Mouse (Mus musculus): ENCODE measurements around the gene Nucb1. TPM values are rescaled to one million over a fixed set of nuclear protein-coding genes. Genes with fewer than 3 reads are reported as not detected.

Gene Nucb1
- 226 TPM for polyA plus RNA-seq (2017; shearing (Covaris generic))

GRCm38 (mm10) chr7:45509912-45510787 is at the start of gene Nucb1:
Gene Nucb1 (minus strand): TSS chr7:45510406.

DNA sequence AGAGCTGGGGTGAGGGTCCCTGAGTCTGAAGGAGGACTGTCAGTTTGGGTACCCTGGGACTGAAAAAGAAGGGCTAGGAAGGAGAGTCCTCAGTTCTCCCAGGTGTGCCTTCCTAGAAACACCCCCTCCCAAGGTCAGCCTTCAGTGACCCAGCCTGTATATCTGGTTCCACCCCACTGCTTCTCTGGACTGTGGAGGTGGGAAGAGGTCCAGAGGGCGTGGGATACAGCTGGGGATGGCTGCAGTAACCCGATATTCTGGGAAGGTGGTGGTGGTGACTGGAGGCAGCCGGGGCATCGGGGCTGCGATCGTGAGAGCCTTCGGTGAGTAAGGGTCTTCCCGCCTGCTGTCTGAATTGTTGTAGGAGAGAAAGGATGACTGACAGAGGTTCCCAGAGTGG is 44.5 kb upstream of the Nucb1 start, which contains the start of gene Hsd17b14:
Gene Hsd17b14, plus strand, starts transcription at position 150 of the 400 bp plus-strand sequence.

DNA sequence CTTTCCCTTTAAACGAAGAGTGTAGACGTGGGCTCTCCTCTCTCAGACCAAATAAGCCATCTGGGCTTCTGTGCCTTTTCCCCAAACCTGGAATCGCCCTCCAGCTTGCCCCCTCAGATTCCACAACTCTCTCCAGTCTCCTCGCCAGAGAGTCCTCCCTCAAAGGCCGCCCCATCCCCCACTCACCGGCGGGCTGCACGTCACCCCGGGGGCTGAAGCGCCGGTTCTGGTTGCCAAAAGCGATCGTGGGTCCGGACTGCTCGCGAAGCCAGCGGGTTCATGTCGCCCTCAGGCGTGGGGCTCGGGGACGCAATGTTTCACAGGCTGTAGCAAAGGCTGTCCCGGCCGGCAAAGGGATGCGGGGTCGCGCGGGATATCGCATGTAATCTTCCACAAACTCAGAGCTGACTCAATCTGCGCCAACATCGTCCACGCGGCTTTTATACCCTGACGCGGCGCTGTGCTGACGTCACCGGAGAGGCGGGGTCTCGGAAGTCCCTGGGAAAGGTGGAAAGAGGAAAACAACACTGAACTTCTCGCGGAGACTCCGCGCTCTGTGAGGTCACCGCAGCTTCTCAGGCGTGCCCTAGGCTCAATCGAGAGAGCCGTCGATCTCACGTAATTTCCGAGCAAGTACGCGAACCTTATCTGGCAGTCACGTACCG is 15.7 kb upstream of the Nucb1 start, which contains the start of the genes Ppp1r15a and Plekha4:
Gene Ppp1r15a, minus strand, starts transcription at position 460 of the 665 bp plus-strand sequence.
Gene Plekha4, plus strand, starts transcription at position 522 of the 665 bp plus-strand sequence.

DNA sequence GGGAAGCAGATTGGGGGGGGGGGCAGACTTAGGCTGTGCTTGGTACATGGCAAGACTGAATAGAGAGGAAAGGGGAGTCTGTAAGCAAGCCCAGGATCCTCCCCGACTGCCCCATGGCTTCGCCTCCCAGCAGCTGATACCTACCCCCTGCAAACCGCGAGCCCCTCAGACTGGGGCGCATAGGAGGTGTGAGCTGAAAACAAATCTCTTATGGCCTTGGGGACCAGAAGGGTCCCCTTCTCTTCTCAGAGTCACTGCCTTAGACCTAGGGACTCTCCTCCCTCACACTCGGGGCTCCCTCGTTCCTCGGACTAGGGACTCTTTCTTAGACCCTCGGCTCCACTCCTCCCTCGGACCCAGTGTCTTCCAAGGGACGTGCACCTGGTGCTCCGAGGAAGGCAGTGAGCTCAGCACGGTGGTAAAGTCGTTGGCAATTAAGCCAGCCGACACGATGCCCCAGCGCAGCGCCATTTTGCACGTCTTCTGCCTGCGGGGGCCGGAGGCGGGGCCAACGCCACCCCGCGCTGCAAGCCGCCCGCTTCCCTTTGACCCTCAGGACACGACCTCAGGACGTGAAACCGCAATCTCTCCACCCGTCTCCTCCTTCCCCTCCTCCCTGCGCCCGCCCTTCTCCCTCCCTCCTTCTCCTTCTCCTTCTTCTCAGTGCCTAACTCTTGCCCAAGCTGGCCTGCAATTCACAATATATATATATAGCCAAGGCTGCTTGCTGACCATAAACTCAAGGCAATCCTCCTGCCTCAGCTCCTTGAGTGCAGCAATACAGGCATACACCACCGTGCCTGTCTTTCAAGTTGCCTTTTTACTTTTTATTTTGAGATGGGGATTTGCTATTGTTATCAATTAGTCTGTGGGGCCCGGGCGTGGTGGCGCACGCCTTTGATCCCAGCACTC is 21.7 kb downstream of the Nucb1 start, which contains the start of gene Dhdh:
Gene Dhdh, minus strand, starts transcription at position 513 of the 912 bp plus-strand sequence.

GRCm38 (mm10) chr7:45486761-45487415 is 23.3 kb downstream of the Nucb1 start, which contains the start of gene Gm45808:
Gene Gm45808 (minus strand): TSS chr7:45486811.

DNA sequence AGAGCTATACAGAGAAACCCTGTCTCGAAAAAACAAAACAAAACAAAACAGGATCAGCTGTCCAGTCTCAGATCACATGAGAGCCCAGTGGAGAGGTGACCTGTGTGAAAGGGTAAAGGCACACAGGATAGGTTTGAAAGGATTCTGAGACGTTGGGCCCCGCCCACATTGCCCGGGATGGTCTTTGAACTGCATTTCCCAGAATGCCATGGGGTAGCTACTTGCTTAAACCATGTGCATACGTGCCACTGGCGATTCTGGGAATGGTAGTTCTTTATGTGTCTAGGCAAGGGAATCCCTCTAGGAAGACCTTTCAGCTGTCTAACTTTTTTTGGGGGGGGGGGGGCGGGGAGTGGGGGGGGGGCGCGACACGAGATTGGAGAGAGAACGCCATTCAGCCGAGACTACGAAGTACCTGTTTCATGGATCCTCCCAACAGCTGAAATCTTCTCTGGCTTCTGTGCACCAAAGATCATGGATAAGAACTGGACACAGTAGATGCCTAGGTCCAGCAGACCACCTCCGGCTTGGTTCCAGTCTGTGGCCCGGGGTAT is 28.8 kb downstream of the Nucb1 start, which contains the start of gene Tulp2:
Gene Tulp2, plus strand, starts transcription at position 504 of the 554 bp plus-strand sequence.

GRCm38 (mm10) chr7:45466283-45467089 is 43.7 kb downstream of the Nucb1 start, which contains the start of gene Bax:
Gene Bax (minus strand): TSS chr7:45466898.

DNA sequence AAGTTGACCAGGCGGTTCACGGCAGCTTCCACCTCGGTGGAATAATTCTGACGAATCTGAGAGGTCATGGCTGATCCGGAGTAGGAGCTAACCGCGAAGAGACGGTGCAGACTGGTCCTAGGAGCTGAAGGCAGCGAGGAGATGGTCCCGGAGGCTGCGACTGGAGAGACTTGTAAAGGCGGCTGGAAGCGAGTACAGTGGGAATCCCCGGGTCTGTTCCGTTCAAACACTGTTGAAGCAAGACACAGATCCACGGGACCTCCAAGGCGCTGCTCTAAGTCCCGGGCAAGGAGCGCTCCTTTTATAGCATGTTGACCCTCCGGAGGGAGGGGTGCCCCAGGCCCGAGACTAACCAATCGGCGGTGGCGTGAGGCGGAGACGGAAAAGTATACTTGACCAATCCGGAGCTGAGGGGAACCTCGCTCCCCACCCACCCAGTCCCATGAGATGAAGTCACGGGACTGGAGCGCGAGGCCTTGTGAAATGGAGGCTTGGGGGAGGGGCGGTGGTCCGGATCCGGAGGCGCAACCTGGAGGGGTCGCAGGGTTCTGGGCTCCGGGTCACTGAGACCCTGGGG is 50.6 kb downstream of the Nucb1 start, which contains the start of gene Ftl1:
Gene Ftl1, minus strand, starts transcription at position 321 of the 577 bp plus-strand sequence.

Other genes starting within 250 kb of the Nucb1 start
- gene Slc6a21, start 232.9 kb downstream of the Nucb1 start, polyA plus RNA-seq (2017; shearing (Covaris generic)) = not detected
- gene Trpm4, start 176.6 kb downstream of the Nucb1 start, polyA plus RNA-seq (2017; shearing (Covaris generic)) = 15.0 TPM
- gene Hrc, start 175.1 kb downstream of the Nucb1 start, polyA plus RNA-seq (2017; shearing (Covaris generic)) = not detected
- 0.30 TPM for gene Ppfia3, start 143.4 kb downstream of the Nucb1 start, polyA plus RNA-seq (2017; shearing (Covaris generic))
- gene Lin7b, start 139.8 kb downstream of the Nucb1 start, polyA plus RNA-seq (2017; shearing (Covaris generic)) = not detected
- 231 TPM for gene Snrnp70, start 114.7 kb downstream of the Nucb1 start, polyA plus RNA-seq (2017; shearing (Covaris generic))
- gene Kcna7, start 104.8 kb downstream of the Nucb1 start, polyA plus RNA-seq (2017; shearing (Covaris generic)) = not detected
- 0.54 TPM for gene Ntf5, start 96.7 kb downstream of the Nucb1 start, polyA plus RNA-seq (2017; shearing (Covaris generic))
- not detected for gene Lhb, start 89.6 kb downstream of the Nucb1 start, polyA plus RNA-seq (2017; shearing (Covaris generic))
- 13.9 TPM for gene Gys1, start 75.6 kb downstream of the Nucb1 start, polyA plus RNA-seq (2017; shearing (Covaris generic))
- 74.6 TPM for gene Ruvbl2, start 72.3 kb downstream of the Nucb1 start, polyA plus RNA-seq (2017; shearing (Covaris generic))
- 2,110 TPM for gene Ftl1, start 50.5 kb downstream of the Nucb1 start, polyA plus RNA-seq (2017; shearing (Covaris generic))
- 289 TPM for gene Bax, start 43.5 kb downstream of the Nucb1 start, polyA plus RNA-seq (2017; shearing (Covaris generic))
- 2.7 TPM for gene Tulp2, start 28.5 kb downstream of the Nucb1 start, polyA plus RNA-seq (2017; shearing (Covaris generic))
- gene Gm45808, start 23.6 kb downstream of the Nucb1 start, polyA plus RNA-seq (2017; shearing (Covaris generic)) = 0.35 TPM
- gene Dhdh, start 21.6 kb downstream of the Nucb1 start, polyA plus RNA-seq (2017; shearing (Covaris generic)) = 0.89 TPM
- gene Ppp1r15a, start 15.9 kb upstream of the Nucb1 start, polyA plus RNA-seq (2017; shearing (Covaris generic)) = 99.4 TPM
- gene Plekha4, start 15.9 kb upstream of the Nucb1 start, polyA plus RNA-seq (2017; shearing (Covaris generic)) = 0.78 TPM
- 1.1 TPM for gene Hsd17b14, start 44.5 kb upstream of the Nucb1 start, polyA plus RNA-seq (2017; shearing (Covaris generic))
- 86.0 TPM for gene Bcat2, start 59.7 kb upstream of the Nucb1 start, polyA plus RNA-seq (2017; shearing (Covaris generic))
- not detected for gene Fgf21, start 105.1 kb upstream of the Nucb1 start, polyA plus RNA-seq (2017; shearing (Covaris generic))
- gene Fut1, start 106.9 kb upstream of the Nucb1 start, polyA plus RNA-seq (2017; shearing (Covaris generic)) = not detected
- gene Izumo1, start 111.4 kb upstream of the Nucb1 start, polyA plus RNA-seq (2017; shearing (Covaris generic)) = 0.14 TPM
- 6.5 TPM for gene Rasip1, start 117.1 kb upstream of the Nucb1 start, polyA plus RNA-seq (2017; shearing (Covaris generic))
- gene Mamstr, start 129.6 kb upstream of the Nucb1 start, polyA plus RNA-seq (2017; shearing (Covaris generic)) = 1.7 TPM
- gene Fut2, start 156.0 kb upstream of the Nucb1 start, polyA plus RNA-seq (2017; shearing (Covaris generic)) = 0.12 TPM
- 0.32 TPM for gene Ntn5, start 173.6 kb upstream of the Nucb1 start, polyA plus RNA-seq (2017; shearing (Covaris generic))
- 0.35 TPM for gene Sec1, start 184.0 kb upstream of the Nucb1 start, polyA plus RNA-seq (2017; shearing (Covaris generic))
- gene Car11, start 189.4 kb upstream of the Nucb1 start, polyA plus RNA-seq (2017; shearing (Covaris generic)) = 8.4 TPM
- gene Dbp, start 194.7 kb upstream of the Nucb1 start, polyA plus RNA-seq (2017; shearing (Covaris generic)) = 53.0 TPM
- 1,454 TPM for gene Rpl18, start 205.1 kb upstream of the Nucb1 start, polyA plus RNA-seq (2017; shearing (Covaris generic))
- 36.3 TPM for gene Sphk2, start 207.6 kb upstream of the Nucb1 start, polyA plus RNA-seq (2017; shearing (Covaris generic))
- 0.43 TPM for gene Fam83e, start 210.8 kb upstream of the Nucb1 start, polyA plus RNA-seq (2017; shearing (Covaris generic))
- not detected for gene Spaca4, start 215.4 kb upstream of the Nucb1 start, polyA plus RNA-seq (2017; shearing (Covaris generic))